Mouse (Mus musculus): Measurements from ENCODE around the gene Aloxe3.

GRCm38 (mm10) chr11:69153831-69154230 lies 28.1 kb downstream of the Aloxe3 start:
- TF ChIP-seq CTCF (IDR thresholded peaks at IDR 0.05; ENCODE audit: borderline replicate concordance, insufficient read depth, low read depth, low read length): no peak
- TF ChIP-seq POLR2A (IDR thresholded peaks at IDR 0.05; ENCODE audit: borderline replicate concordance, insufficient read depth, low read length): no peak

Data from cerebellum, adult 2 months (tissue).